Mouse (Mus musculus) kidney, adult 9 months (tissue): ENCODE results near the gene Gm45337.

ENCODE experiments used
- DNase-seq: peaks from one replicate; pipeline ENCODE4 v3.0.0; 2022

Gene Gm45337

GRCm38 (mm10) chr7:142096701-142097100, 47.7 kb downstream of the Gm45337 start:
- no peak for DNase-seq

GRCm38 (mm10) chr7:142095183-142095931, 49.0 kb downstream of the Gm45337 start, which contains the start of gene Dusp8:
TSS of gene Dusp8 (minus strand) at chr7:142095843.
- peak; percentile 78 for DNase-seq

- no peak for DNase-seq
Observed at GRCm38 (mm10) chr7:142094301-142095143, 49.9 kb downstream of the Gm45337 start.

- no peak for DNase-seq
Observed at GRCm38 (mm10) chr7:142093696-142094240, 50.6 kb downstream of the Gm45337 start.
